Mouse (Mus musculus) hindbrain, embryonic 16.5 days (tissue): Measurements from ENCODE around the gene Ypel4. TPM values are rescaled to one million over a fixed set of nuclear protein-coding genes. Genes with fewer than 3 reads are reported as not detected.
"Not testable (repeated sequence)": the region's sequence is repeated elsewhere in the genome, so short reads cannot be mapped to it uniquely, and the experiment has no call there.

Experiments
- ATAC-seq: fragments of 200-750 bp; cut with Nextera tagmentation; 2 replicates; pipeline ENCODE4 v1.8.0; 2017; ENCODE audit warnings: moderate TSS enrichment, moderate library complexity
- H3K27ac ChIP-seq: fragments of 300-500 bp; sonication (generic); 2 replicates; pipeline ENCODE4 v1.5.1; 2014; ENCODE audit warnings: low read depth, mild to moderate bottlenecking, control low read depth, low read length, moderate library complexity
- H3K27me3 ChIP-seq: fragments of 300-500 bp; sonication (generic); replicated peaks from 2 replicates; pipeline ENCODE4 v1.6.1; 2014; ENCODE audit warnings: low read length; ENCODE audit not compliant: control insufficient read depth, insufficient read depth
- H3K36me3 ChIP-seq: fragments of 300-500 bp; sonication (generic); 2 replicates; pipeline ENCODE4 v1.6.1; 2014; ENCODE audit warnings: mild to moderate bottlenecking, low read length, moderate library complexity, mixed read lengths; ENCODE audit not compliant: control insufficient read depth, insufficient read depth
- H3K4me1 ChIP-seq: fragments of 300-500 bp; sonication (generic); 2 replicates; pipeline ENCODE4 v1.6.1; 2014; ENCODE audit warnings: low read depth, low read length; ENCODE audit not compliant: control insufficient read depth, insufficient read depth
- H3K4me2 ChIP-seq: fragments of 300-500 bp; sonication (generic); 2 replicates; pipeline ENCODE4 v1.6.1; 2014; ENCODE audit warnings: mild to moderate bottlenecking, low read length, control low read depth, moderate library complexity
- H3K4me3 ChIP-seq: fragments of 300-500 bp; sonication (generic); 2 replicates; pipeline ENCODE4 v1.5.1; 2014; ENCODE audit warnings: mild to moderate bottlenecking, low read length, control low read depth, moderate library complexity
- H3K9ac ChIP-seq: fragments of 300-500 bp; sonication (generic); 2 replicates; pipeline ENCODE4 v1.6.1; 2014; ENCODE audit warnings: low read depth, mild to moderate bottlenecking, control low read depth, low read length, moderate library complexity
- H3K9me3 ChIP-seq: fragments of 300-500 bp; sonication (generic); 2 replicates; pipeline ENCODE4 v1.6.1; 2014; ENCODE audit warnings: mild to moderate bottlenecking, low read length, moderate library complexity; ENCODE audit not compliant: control insufficient read depth
- WGBS: fragments of 180-500 bp; shearing (Covaris S2); extraction: QIAGEN DNeasy Blood & Tissue Kit; methylation state at CpG from one replicate; pipeline ENCODE4 v1.1.7; 2014; 5-methylcytosine and 5-hydroxymethylcytosine counted together
- polyA plus RNA-seq: library from polyadenylated mRNA; unstranded; fragments of >200 nt; fragmentation: Nextera tagmentation; extraction: Ambion mirVana; gene quantifications from 2 replicates; pipeline ENCODE4 v1.2.1, GENCODE M21; 2015

Gene Ypel4
- polyA plus RNA-seq, 1 experiment from 2014 or later: 16.9 TPM

GRCm38 (mm10) chr2:84725770-84726169 lies 8.1 kb upstream of the Ypel4 start:
- Histone ChIP-seq H3K27me3 (no peaks in the 10 kb centered on the region), H3K4me1 (peaks cover 23% of the 10 kb centered on the region), H3K4me2 (no peak overlapping the region; the same call in 1 of the 2 replicates), H3K9ac (no peak overlapping the region), H3K36me3 (peaks cover 8% of the 10 kb centered on the region), H3K9me3 (no peaks in the 10 kb centered on the region), H3K27ac (no peak overlapping the region), H3K4me3 (no peak overlapping the region)
- WGBS: 95% methylated on average over 10 of the region's 10 CpGs
- ATAC-seq: no peak

GRCm38 (mm10) chr2:84726716-84727115 lies 7.1 kb upstream of the Ypel4 start:
- Histone ChIP-seq H3K4me2 (peak overlapping the region; percentile 94), H3K4me1 (peaks cover 23% of the 10 kb centered on the region), H3K9me3 (no peaks in the 10 kb centered on the region), H3K27me3 (no peaks in the 10 kb centered on the region), H3K27ac (0 out of 2 replicates have a peak overlapping the region, but pooled peaks have one; percentile 0), H3K4me3 (peak overlapping the region; percentile 51), H3K36me3 (peaks cover 8% of the 10 kb centered on the region), H3K9ac (peak overlapping the region; percentile 55)
- ATAC-seq: peak; percentile 6
- WGBS: 3% methylated on average over 9 of the region's 9 CpGs

GRCm38 (mm10) chr2:84727172-84727858 lies 6.5 kb upstream of the Ypel4 start, which contains the start of gene Clp1:
Gene Clp1, minus strand, starts transcription at chr2:84727350.
- peak within 1 kb of the TSS; percentile 55 for H3K9ac ChIP-seq
- peak within 1 kb of the TSS; percentile 63 for H3K27ac ChIP-seq
- H3K27me3 ChIP-seq: no peaks in the 10 kb centered on the region
- H3K36me3 ChIP-seq: peaks cover 8% of the 10 kb centered on the region
- no peaks in the 10 kb centered on the region for H3K9me3 ChIP-seq
- H3K4me3 ChIP-seq: peak within 1 kb of the TSS; percentile 51
- WGBS: under 1% methylated on average over 39 of the region's 39 CpGs
- peak; percentile 97 for ATAC-seq
- peaks cover 23% of the 10 kb centered on the region for H3K4me1 ChIP-seq
- peak within 1 kb of the TSS; percentile 94 for H3K4me2 ChIP-seq

- H3K4me3 ChIP-seq, H3K27me3 ChIP-seq, ATAC-seq, H3K4me2 ChIP-seq, H3K27ac ChIP-seq, H3K9ac ChIP-seq, H3K36me3 ChIP-seq, H3K9me3 ChIP-seq: not testable (repeated sequence)
- WGBS: 84% methylated on average over 5 of the region's 5 CpGs
- peaks cover 24% of the 10 kb centered on the region for H3K4me1 ChIP-seq
Observed at GRCm38 (mm10) chr2:84728191-84728590, 5.7 kb upstream of the Ypel4 start.

GRCm38 (mm10) chr2:84731206-84731605 lies 2.7 kb upstream of the Ypel4 start:
- WGBS: 81% methylated on average over 3 of the region's 3 CpGs
- ATAC-seq: no peak
- no peaks in the 10 kb centered on the region for H3K9me3 ChIP-seq
- peaks cover 24% of the 10 kb centered on the region for H3K4me1 ChIP-seq
- no peak overlapping the region for H3K9ac ChIP-seq
- H3K4me3 ChIP-seq: no peak overlapping the region
- H3K27ac ChIP-seq: no peak overlapping the region
- H3K27me3 ChIP-seq: no peaks in the 10 kb centered on the region
- no peak overlapping the region for H3K4me2 ChIP-seq
- no peaks in the 10 kb centered on the region for H3K36me3 ChIP-seq

- Histone ChIP-seq H3K27me3 (no peaks in the 10 kb centered on the region), H3K36me3 (no peaks in the 10 kb centered on the region), H3K4me2 (no peak overlapping the region), H3K4me1 (peaks cover 31% of the 10 kb centered on the region), H3K4me3 (no peak overlapping the region), H3K27ac (no peak overlapping the region), H3K9me3 (no peaks in the 10 kb centered on the region), H3K9ac (no peak overlapping the region)
- 92% methylated on average over 1 of the region's 1 CpGs for WGBS
- ATAC-seq: no peak
Observed at GRCm38 (mm10) chr2:84732394-84732793, 1.5 kb upstream of the Ypel4 start.

GRCm38 (mm10) chr2:84734351-84734864 lies 550 bp downstream of the Ypel4 start:
- 2% methylated on average over 11 of the region's 11 CpGs for WGBS
- H3K4me1 ChIP-seq: peaks cover 48% of the 10 kb centered on the region

GRCm38 (mm10) chr2:84734919-84735318 lies 1.1 kb downstream of the Ypel4 start:
- Histone ChIP-seq H3K4me1 (peaks cover 48% of the 10 kb centered on the region), H3K4me2 (peak overlapping the region; percentile 87), H3K36me3 (no peaks in the 10 kb centered on the region), H3K4me3 (peak overlapping the region; percentile 50), H3K9me3 (no peaks in the 10 kb centered on the region), H3K9ac (peak overlapping the region; percentile 66), H3K27ac (peak overlapping the region; percentile 80), H3K27me3 (no peaks in the 10 kb centered on the region)
- WGBS: 0% methylated on average over 2 of the region's 2 CpGs
- no peak for ATAC-seq

More at GRCm38 (mm10) chr2:84734351-84734864, 550 bp downstream of the Ypel4 start:
- H3K27me3 ChIP-seq: no peaks in the 10 kb centered on the region
- H3K4me3 ChIP-seq: peak overlapping the region; percentile 50
- peak overlapping the region; percentile 80 for H3K27ac ChIP-seq
- H3K9ac ChIP-seq: peak overlapping the region; percentile 66
- H3K36me3 ChIP-seq: no peaks in the 10 kb centered on the region
- H3K4me2 ChIP-seq: peak overlapping the region; percentile 87
- ATAC-seq: peak; percentile 64
- no peaks in the 10 kb centered on the region for H3K9me3 ChIP-seq

- no peak for ATAC-seq
- Histone ChIP-seq H3K27ac (peak overlapping the region; percentile 62), H3K4me3 (peak overlapping the region; percentile 50), H3K9me3 (no peaks in the 10 kb centered on the region), H3K36me3 (no peaks in the 10 kb centered on the region), H3K4me1 (peaks cover 48% of the 10 kb centered on the region), H3K9ac (peak overlapping the region; percentile 66), H3K27me3 (no peaks in the 10 kb centered on the region), H3K4me2 (peak overlapping the region; percentile 87)
- WGBS: 15% methylated on average over 7 of the region's 7 CpGs
Observed at GRCm38 (mm10) chr2:84735346-84735920, 1.6 kb downstream of the Ypel4 start.
